Mouse (Mus musculus) heart, adult 2 months (tissue): ENCODE measurements at regions not wholly inside any gene's neighbourhood (a gene's known extent, or its start where the extent isn't known, plus 50 kb on each side); places are given as distances from the start of the nearest gene placed in this dataset.

Experiments
- CTCF ChIP-seq: fragments of 200-600 bp; IDR thresholded peaks from 2 replicates; pipeline ENCODE4 v1.8.1; 2022; ENCODE audit warnings: antibody characterized with exemption, mild to moderate bottlenecking, moderate library complexity
- EP300 ChIP-seq: fragments of 200-500 bp; IDR thresholded peaks from 2 replicates; pipeline ENCODE4 v1.6.1; 2011; ENCODE audit warnings: low read depth, low read length, control low read depth; ENCODE audit not compliant: insufficient read depth
- POLR2A ChIP-seq: fragments of 200-500 bp; IDR thresholded peaks from 2 replicates; pipeline ENCODE4 v1.6.1; 2011; ENCODE audit warnings: mild to moderate bottlenecking, low read depth, low read length, control low read depth; ENCODE audit not compliant: insufficient read depth

DNA sequence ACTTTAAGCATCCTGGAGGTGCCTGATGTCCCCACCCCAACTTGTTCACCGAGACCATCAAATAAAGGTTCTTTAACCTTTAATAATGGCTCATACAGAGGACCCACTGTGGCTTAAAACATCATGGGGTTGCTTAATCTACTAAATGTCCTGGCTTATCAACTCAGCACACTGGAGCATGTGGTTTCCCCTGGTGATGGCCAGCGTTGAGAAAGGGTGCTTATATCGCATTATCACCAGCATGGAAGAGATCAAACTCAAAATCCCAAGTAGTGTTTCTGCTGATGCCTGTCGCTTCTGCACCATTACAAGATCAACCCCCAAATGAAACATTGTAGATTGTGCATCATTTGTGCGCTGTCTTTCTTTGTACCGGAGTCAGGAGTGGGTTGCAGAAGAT, 53.2 kb upstream of the Wnt7b start:
- TF ChIP-seq POLR2A (no peak), CTCF (no peak), EP300 (no peak)
